Mouse (Mus musculus) thymus, postnatal 14 days (tissue): Measurements from ENCODE around the gene Dennd1a.

Experiments used
- DNase-seq: peaks from one replicate; pipeline ENCODE4 v3.0.0; 2021

Gene Dennd1a

GRCm38 (mm10) chr2:38286733-38287551, at the start of gene Dennd1a:
TSS of gene Dennd1a (minus strand) at chr2:38287390.
- DNase-seq, result peak; percentile 94

- DNase-seq, result peak; percentile 24
Observed at GRCm38 (mm10) chr2:38336606-38337005, 49.4 kb upstream of the Dennd1a start.

- DNase-seq, result no peak
Observed at GRCm38 (mm10) chr2:38333586-38334119, 46.5 kb upstream of the Dennd1a start.

- DNase-seq, result no peak
Observed at GRCm38 (mm10) chr2:38326671-38327070, 39.5 kb upstream of the Dennd1a start.

- DNase-seq, result no peak
Observed at GRCm38 (mm10) chr2:38323380-38323779, 36.2 kb upstream of the Dennd1a start.

DNA sequence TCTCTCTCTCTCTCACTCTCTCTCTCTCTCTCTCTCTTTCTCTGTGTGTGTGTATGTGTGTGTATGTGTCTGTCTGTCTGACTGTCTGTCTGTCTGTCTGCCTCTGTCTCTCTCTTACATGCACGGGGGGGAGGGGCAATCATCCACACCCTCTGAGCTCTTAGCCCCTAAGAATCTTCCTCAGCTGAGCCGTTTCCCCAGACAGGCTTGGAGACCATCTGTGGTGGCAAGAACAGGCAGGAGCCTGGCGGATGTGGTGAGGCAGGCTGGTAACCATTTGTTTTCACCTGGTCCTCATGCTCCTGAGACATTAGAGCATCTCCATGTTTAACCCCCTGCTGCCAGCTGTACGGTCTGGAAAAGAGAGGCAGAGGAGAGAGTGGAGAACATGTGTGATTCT, 33.7 kb upstream of the Dennd1a start:
- peak; percentile 66 for DNase-seq

GRCm38 (mm10) chr2:38319086-38319485, 31.9 kb upstream of the Dennd1a start:
- peak; percentile 31 for DNase-seq

DNA sequence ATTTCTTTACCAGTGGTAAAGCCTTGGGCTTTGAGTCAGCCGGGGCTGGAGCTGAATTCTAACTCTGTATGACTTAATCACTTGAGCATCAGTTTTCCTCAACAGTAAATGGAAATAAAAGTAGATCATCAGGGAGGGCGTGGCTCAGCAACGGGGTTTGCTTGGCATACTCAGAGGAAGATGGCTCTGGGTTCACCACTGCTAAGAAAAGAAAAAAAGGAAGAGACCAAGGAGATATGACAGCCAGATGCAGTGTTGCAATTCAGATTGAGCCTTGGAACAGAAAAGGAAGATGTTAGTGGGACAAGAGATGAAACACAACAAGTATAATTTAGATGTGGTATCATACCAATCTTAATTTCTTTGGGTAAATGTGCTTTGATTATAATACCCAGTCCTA, 26.2 kb upstream of the Dennd1a start:
- no peak for DNase-seq

- DNase-seq, result no peak
Observed at GRCm38 (mm10) chr2:38312921-38313320, 25.7 kb upstream of the Dennd1a start.

DNA sequence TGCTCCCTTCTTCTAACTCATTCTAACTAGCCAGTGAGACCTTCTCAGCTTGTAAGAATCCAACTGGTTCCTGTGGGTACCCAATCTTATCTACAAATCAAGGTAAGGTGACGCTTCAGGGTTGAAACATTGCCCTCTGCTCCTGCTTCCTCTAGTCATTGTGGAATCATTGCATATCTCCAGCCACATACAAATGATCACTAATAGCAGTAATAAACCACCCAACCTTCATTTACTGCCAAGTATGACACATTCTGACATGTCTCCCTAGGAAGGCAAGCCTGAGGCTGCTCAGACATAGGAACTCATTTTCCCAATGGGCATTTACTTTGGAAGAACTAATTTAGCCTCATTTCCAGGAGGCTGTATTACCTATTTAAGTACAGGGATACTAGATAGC, 18.0 kb upstream of the Dennd1a start:
- no peak for DNase-seq

DNA sequence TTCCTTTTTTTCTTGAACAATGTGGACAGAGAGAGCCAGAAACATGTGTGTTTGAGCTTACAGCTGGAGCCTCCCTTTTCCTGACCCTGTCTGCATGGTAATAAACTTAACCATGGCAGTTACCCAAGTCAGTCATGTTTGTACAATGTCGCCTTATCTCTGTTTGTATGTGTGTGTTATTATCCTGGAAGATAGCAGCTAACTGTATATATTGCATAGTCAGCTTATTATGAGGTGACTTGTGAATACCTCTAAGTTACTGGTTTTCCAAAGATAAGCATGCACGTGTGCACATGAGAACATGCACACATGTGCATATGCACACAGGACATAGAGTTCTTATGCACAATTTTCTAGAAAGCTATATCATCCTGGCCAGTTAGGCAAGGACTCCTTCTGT, 13.8 kb upstream of the Dennd1a start:
- no peak for DNase-seq

DNA sequence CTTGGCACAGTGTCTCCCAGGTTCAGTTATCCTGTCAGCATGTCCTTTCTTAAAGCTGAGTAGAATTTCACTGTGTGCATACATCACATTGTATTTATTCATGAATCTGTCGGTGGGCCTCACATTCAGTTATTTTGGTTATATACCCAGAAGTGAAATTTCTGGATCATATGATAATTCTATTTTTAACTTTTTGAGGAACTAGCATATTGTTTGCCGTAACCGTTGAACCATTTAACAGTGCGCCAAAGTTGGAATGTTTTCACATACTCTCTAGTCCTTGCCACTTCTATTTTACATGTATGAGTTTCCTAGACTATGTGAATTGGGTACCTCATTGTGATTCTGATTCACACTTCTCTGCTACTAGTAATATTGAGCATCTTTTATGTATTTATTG, 8.7 kb upstream of the Dennd1a start:
- no peak for DNase-seq

GRCm38 (mm10) chr2:38291526-38291925, 4.3 kb upstream of the Dennd1a start:
- no peak for DNase-seq

DNA sequence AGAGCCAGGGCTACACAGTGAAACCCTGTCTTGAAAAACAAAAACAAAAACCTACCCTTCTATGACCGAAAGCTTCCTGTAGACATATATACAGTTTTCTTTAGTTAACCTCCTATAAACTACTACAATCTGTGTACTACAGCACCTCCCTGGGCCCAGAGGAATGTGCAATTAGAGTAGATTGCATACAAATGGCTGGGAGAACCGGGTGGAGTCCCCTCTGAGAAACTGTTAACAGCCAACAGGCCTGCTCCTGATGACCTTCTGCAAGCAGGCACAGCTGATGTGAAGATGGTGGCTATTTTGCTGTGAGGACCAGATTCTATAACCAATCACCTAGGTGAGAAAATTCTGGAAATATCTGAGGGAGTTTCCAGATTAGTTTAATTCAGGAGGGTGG, 1.0 kb upstream of the Dennd1a start:
- DNase-seq, result no peak

GRCm38 (mm10) chr2:38286433-38286732, 807 bp downstream of the Dennd1a start:
- no peak for DNase-seq

DNA sequence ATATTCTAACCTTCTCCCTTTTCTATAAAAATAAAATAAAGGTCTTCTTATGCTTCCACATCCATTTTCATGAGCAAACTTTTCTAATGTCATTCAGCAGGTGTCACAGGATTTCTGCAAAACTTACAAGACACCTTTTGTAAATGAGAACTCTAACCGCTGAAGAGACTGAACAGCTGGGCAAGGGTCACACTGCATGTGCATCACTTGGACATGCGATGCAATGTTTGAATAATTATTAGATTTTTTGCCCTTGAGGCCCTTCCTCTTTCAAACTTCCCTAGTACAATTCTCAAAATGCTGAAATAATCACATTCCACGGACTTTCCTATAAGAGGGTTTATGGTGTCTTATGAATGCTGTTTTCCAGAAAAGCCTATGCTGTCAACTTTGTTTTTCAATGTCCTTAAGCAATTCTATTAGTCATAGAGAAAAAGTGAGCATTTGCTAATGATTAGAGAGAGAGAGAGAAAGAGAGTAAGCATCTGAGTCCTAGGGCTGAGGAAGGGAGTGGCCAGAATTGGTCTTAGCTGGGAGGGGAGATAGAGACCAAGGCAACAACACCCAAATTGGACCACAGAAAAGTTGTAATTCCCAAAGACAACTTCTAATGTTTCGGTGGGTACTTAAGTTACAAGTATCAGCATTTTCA, 1.3 kb downstream of the Dennd1a start:
- no peak for DNase-seq

- no peak for DNase-seq
Observed at GRCm38 (mm10) chr2:38283961-38284360, 3.2 kb downstream of the Dennd1a start.

DNA sequence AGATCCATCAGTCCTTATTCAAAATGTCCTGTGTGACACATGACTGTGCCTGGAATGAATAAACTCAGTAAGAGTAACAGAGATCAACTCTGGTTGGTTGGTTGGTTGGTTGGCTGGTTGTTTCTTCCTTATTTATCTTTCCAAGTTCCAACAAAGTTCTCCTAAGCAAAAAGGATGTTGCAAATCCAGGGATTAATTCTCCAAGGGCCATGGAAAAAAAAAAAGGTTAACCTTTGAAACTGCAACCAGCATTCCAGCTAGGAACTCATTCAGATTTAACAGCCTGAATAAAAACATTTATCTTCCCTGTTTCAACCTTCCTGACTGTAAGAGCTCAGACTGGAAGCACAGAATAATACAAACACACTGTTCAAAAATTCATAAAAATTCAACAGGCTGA, 6.8 kb downstream of the Dennd1a start:
- no peak for DNase-seq

DNA sequence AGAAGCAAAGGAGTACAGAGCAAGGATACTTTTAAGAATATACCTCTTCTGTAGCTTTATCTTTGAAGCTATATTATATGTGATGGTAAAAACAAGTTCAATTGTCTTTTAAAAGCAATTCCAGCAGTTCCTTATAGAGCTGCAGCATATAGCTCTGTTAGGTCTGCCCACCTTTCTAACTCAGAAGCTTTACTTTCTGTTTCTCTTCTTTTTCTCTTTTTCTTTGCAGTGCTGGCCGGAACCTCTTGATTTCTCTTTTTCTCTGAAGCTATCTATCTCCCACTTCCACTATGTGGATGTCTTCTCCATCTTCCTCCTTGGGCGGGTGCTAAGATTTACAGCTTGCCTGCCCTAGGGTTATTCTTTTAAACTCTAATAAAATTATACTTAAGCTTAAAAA, 12.2 kb downstream of the Dennd1a start:
- DNase-seq, result no peak

DNA sequence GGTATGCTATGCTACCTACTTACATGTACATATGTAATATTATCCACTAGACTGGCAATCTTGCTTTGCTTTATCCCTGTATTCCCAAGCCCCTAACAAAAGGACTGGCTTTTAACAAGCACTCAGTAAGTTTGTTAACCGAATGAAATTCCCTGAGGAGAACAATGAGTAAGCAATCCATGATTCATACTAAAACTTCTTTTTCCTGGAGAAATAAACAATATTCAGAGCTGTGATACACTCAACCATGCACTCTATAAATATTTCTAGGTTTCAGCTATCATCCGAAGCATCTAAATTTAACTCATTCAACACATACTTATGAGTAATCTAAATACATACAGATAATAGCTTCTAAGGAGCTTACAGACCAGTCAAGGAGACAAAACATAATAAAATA, 23.5 kb downstream of the Dennd1a start:
- DNase-seq, result no peak

GRCm38 (mm10) chr2:38259052-38259451, 28.1 kb downstream of the Dennd1a start:
- DNase-seq, result no peak

DNA sequence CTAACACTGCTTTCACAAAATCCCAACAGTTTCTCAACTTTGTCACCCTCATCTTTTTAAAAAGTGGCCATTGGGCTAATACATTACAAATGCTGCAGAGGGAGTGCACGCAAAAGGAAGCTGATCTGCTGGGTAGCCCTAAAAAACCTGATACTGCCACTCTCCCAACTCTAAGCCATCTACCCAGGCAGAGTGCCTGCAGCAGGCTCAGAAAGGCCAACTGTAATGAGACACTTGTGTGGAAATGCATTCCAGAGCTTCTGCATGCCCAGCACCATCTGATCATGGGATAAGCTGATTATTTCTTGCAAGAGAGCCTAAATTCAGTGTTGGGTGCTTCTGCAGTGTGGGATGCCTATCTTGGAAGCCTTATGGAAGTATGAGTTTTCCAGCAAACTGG, 49.6 kb downstream of the Dennd1a start:
- no peak for DNase-seq

GRCm38 (mm10) chr2:38235593-38235992, 51.6 kb downstream of the Dennd1a start:
- DNase-seq, result no peak

- DNase-seq, result no peak
Observed at GRCm38 (mm10) chr2:38229882-38230281, 57.3 kb downstream of the Dennd1a start.

DNA sequence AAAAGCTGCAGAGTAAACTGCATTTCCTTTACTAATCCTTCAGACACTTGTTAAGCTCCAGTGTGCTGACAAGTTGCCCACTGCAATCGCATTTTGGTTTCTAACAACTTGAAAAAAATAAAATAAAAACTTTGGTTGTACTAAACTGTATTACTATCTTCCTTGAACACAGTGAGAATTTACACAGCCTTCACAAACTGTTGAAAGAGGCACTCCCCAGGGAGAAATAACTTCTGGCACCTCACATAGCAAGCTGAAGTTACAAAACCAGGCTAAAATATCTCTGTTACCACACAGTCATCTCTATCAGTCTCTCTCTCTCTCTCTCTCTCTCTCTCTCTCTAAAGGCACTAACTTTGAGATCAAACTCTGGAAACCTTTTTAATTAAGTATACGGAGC, 63.4 kb downstream of the Dennd1a start:
- no peak for DNase-seq
